Mouse (Mus musculus) splenic B cell, adult 2 months (primary cell): ENCODE results near the gene Vti1a.

Experiments
- DNase-seq: peaks from one replicate; pipeline ENCODE4 v3.0.0-alpha.2; 2011; ENCODE audit warnings: low read depth, low spot score
- H3K27me3 ChIP-seq: 2 replicates; pipeline ENCODE4 v1.6.1; 2012; ENCODE audit warnings: mild to moderate bottlenecking, low read length, moderate library complexity, mixed read lengths; ENCODE audit not compliant: control insufficient read depth, poor library complexity, insufficient read depth, severe bottlenecking
- H3K36me3 ChIP-seq: 2 replicates; pipeline ENCODE4 v1.6.1; 2012; ENCODE audit warnings: mild to moderate bottlenecking, low read length, moderate library complexity, mixed read lengths; ENCODE audit not compliant: control insufficient read depth, poor library complexity, insufficient read depth, severe bottlenecking

The Vti1a gene

DNA sequence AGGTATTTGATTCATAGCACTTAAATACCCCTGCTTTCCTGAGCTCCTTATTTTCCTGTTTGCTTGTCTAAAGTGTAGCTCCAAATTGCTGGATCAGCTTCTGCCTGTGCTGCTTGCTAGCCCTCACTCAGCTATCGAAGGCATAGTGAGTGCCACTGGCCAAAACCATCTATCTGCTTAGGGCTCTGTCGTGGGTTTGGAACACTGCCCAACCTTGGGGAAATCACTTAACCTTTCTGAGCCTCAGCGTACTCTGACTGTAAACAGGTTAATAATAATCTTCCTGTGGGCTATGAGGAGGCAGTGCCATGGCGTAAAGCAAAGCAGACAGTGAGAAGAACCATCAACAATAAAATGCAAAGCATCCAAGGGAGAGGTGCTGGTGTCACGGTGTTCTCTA is 167.4 kb downstream of the Vti1a start:
- no peaks in the 10 kb centered on the region for H3K36me3 ChIP-seq
- DNase-seq: no peak
- no peaks in the 10 kb centered on the region for H3K27me3 ChIP-seq

GRCm38 (mm10) chr19:55484559-55484958 is 168.5 kb downstream of the Vti1a start:
- no peak for DNase-seq
- H3K36me3 ChIP-seq: no peaks in the 10 kb centered on the region

DNA sequence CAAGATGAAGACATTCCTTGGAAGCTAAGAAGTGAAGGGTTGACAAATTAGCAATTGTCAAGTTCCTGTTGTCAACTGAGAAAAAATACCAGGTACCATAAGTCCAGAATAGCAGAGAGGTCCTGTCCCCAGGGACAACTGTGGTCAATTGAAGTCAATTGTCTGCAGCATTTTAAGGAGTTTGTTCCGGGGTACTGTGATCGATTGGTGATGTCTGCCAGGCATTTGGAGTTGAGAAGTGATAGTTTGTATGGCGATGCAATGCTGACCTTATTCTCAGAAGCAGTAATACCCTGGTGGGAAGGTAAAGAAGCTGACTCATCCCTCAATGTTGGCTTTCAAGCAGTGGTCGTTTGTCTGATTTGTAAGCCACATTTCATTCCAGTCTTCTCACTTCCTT is 170.4 kb downstream of the Vti1a start:
- no peak for DNase-seq
- H3K36me3 ChIP-seq: no peaks in the 10 kb centered on the region
- no peaks in the 10 kb centered on the region for H3K27me3 ChIP-seq

More at GRCm38 (mm10) chr19:55484559-55484958, 168.5 kb downstream of the Vti1a start:
- no peaks in the 10 kb centered on the region for H3K27me3 ChIP-seq

DNA sequence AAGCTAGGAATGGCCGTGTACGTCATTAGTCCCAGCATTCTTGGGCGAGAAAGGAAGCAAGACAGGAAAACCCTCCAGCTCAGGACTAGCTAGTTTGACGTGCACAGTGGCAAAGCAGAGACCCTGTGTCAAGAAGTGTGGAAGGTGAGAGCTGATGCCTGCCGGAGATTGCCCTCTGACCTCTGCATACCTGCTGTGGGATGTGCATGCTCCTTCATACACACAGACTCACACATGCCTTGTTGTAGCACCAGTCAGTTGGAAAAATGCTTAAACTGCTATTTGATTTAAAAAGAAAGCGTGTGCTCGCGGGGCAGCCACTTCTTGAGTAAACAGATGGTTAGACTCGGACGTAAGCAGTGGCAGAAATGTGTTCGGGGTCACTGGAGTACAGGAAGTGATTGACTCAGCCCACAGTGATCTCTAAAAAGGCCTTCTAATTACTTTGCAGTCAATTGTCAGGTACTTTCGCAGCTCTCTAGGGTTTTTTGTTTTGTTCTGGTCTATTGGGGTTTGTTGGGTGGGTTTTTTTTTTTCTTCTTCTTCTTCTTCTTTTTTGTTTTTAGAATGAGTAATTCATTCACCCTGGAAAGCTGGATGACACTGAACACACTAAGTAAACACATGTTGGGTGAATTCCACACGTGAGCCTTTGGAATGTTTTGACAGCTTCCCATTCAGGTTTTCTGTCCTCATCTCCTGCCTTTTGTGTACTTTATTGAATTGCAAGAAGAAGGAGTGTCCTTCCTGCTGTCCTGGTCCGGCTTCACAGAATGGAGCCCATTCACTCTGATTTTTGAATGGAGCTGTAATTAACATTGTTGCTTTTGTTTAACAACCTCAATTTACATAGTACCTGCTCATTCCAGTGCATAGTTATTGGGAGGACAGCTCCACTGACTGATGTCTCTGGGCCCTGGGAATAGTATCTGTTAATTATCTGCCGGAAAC is 175.3 kb downstream of the Vti1a start:
- DNase-seq: no peak
- Histone ChIP-seq H3K27me3 (no peaks in the 10 kb centered on the region), H3K36me3 (no peaks in the 10 kb centered on the region)

GRCm38 (mm10) chr19:55496333-55496732 is 180.2 kb downstream of the Vti1a start:
- Histone ChIP-seq H3K27me3 (no peaks in the 10 kb centered on the region), H3K36me3 (no peaks in the 10 kb centered on the region)
- no peak for DNase-seq

DNA sequence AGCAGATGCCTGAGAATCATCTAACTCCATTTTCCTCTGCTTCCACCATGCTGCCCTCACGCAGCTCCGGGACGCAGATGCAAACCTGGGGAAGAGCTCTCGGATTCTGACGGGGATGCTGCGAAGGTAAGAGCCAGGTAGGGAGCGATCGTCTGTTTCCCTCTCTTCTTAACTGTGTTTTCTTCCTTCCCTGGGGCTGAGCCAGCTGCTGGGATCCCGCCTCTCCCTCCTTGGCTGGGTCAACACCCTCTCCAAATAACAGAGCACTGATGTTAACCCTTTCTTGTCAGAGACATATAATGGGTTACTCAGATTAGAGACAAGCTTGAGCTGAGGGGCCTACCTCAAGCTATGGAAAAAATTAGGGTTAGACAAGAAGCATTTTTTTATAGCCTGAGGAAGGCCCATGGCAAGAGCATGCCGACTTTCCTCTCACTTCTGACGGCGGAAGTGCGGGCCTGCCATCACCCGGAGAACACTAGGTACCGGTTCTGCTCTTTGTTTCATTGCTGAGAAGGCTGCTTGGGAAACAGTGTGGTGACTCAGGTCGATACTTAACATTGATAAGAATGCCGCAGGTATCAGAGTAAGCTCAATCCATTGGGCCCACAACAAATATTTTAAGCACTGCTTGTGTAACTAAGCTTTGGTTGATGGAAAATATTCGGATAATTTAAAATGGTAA is 183.2 kb downstream of the Vti1a start:
- Histone ChIP-seq H3K27me3 (no peaks in the 10 kb centered on the region), H3K36me3 (no peaks in the 10 kb centered on the region)
- DNase-seq: no peak

- no peak for DNase-seq
- Histone ChIP-seq H3K36me3 (no peaks in the 10 kb centered on the region), H3K27me3 (no peaks in the 10 kb centered on the region)
These were observed 185.9 kb downstream of the Vti1a start for GRCm38 (mm10) chr19:55501985-55502384.

DNA sequence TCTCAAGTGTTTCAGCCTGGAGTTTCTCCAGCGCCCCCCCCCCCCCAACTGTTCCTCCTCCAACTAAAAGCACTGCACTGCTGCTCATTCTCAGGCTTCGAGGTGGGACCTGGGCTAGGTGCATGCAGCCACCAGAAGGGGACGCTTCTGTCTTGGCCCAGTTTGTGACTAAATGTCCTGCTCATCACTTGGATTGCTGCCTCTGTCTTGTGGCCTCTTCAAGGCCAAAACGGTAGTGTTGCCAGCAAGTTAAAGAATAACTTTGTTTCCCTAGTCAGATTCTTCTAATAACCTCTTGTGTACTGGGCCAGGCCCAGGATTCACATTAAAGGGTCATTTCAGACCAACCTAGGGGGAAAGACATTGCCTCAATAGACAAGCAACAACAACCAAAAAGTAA is 187.7 kb downstream of the Vti1a start:
- Histone ChIP-seq H3K27me3 (no peaks in the 10 kb centered on the region), H3K36me3 (no peaks in the 10 kb centered on the region)
- DNase-seq: no peak

GRCm38 (mm10) chr19:55507748-55508147 is 191.7 kb downstream of the Vti1a start:
- no peak for DNase-seq

DNA sequence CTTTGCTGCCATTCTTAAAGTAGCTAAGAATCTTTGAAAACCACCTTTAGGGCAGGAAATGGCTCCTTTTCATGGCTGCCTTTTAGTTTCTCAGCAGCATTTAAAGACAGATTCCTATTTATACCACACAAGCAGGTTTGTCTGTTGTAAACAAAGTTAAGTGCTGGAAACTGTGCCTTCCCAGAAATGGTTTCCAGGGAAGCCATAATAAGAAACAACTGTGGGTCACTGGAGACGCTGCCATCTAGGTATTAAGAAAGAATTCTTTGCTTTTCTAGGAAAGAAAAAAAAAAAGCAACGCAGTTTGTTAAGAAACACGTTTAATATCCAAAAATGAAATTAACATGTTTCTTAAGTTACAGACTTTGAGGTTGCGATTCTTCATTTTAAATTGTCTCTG is 192.1 kb downstream of the Vti1a start:
- H3K27me3 ChIP-seq: no peaks in the 10 kb centered on the region
- no peaks in the 10 kb centered on the region for H3K36me3 ChIP-seq
- DNase-seq: no peak

More at GRCm38 (mm10) chr19:55507748-55508147, 191.7 kb downstream of the Vti1a start:
- no peaks in the 10 kb centered on the region for H3K27me3 ChIP-seq
- no peaks in the 10 kb centered on the region for H3K36me3 ChIP-seq

DNA sequence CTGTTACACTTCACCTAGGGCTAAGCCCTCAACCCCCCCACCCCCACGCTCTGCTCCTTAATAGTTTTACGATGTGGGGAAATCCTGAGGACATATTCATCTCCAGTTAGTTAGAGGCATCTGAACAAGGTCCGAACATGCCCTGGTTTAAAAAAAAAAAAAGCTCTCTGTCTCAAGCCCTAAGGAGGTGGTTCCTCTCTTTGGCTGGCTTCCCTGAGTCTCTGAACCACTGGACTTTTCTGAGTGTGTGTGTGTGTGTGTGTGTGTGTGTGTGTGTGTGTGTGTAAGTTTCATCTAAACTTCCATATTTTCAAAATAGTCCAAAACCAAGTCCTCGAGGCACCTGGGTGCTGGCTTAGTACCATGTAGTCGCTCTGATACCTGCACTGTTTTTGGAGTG is 192.9 kb downstream of the Vti1a start:
- H3K36me3 ChIP-seq: no peaks in the 10 kb centered on the region
- no peaks in the 10 kb centered on the region for H3K27me3 ChIP-seq
- no peak for DNase-seq

- Histone ChIP-seq H3K27me3 (no peaks in the 10 kb centered on the region), H3K36me3 (no peaks in the 10 kb centered on the region)
- no peak for DNase-seq
These were observed 193.5 kb downstream of the Vti1a start for GRCm38 (mm10) chr19:55509618-55510017.

GRCm38 (mm10) chr19:55513941-55514340 is 197.8 kb downstream of the Vti1a start:
- no peaks in the 10 kb centered on the region for H3K27me3 ChIP-seq
- no peak for DNase-seq
- no peaks in the 10 kb centered on the region for H3K36me3 ChIP-seq

DNA sequence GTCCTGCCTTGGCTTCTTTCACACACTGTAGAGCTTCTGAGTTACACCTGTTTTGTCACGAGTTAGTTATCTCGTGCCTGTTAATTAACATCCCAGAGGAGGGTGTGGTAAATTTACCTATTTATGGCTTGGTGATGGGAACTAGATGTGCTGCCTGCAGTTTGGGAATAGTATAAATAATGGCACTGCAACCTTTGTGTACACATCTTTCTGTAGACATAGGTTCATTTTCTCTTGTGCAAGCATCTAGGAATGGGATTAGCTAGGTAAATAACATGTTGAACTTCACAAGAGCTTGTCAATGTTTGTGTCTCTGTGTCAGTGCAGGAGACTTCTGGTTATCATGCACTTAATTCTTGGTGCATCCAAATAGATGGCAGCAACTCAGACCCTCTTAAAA is 204.1 kb downstream of the Vti1a start:
- no peak for DNase-seq
- Histone ChIP-seq H3K36me3 (no peaks in the 10 kb centered on the region), H3K27me3 (no peaks in the 10 kb centered on the region)

GRCm38 (mm10) chr19:55523340-55523739 is 207.2 kb downstream of the Vti1a start:
- no peak for DNase-seq
- Histone ChIP-seq H3K27me3 (no peaks in the 10 kb centered on the region), H3K36me3 (no peaks in the 10 kb centered on the region)
